Mouse (Mus musculus) forebrain, embryonic 14.5 days (tissue): ENCODE results near the gene Map1s. TPM values are rescaled to one million over a fixed set of nuclear protein-coding genes. Genes with fewer than 3 reads are reported as not detected.
A peak's percentile ranks its signal among the peaks of the same experiment; 100 is the strongest.

Experiments used
- ATAC-seq: fragments of 200-750 bp; cut with Nextera tagmentation; 2 replicates; pipeline ENCODE4 v1.8.0; 2017; ENCODE audit warnings: mild to moderate bottlenecking, moderate library complexity
- DNase-seq: peaks from one replicate; pipeline ENCODE4 v3.0.0-alpha.2; 2015; ENCODE audit warnings: low spot score
- H3K27ac ChIP-seq: fragments of 300-500 bp; sonication (generic); 2 replicates; pipeline ENCODE4 v1.5.1; 2014; ENCODE audit warnings: low read depth, mild to moderate bottlenecking, control low read depth, low read length, moderate library complexity
- H3K27me3 ChIP-seq: fragments of 300-500 bp; sonication (generic); replicated peaks from 2 replicates; pipeline ENCODE4 v1.6.1; 2014; ENCODE audit warnings: low read length, control low read depth, mixed read lengths; ENCODE audit not compliant: control insufficient read depth, insufficient read depth
- H3K36me3 ChIP-seq: fragments of 300-500 bp; sonication (generic); 2 replicates; pipeline ENCODE4 v1.6.1; 2014; ENCODE audit warnings: low read length, control low read depth; ENCODE audit not compliant: control insufficient read depth, insufficient read depth
- H3K4me1 ChIP-seq: fragments of 300-500 bp; sonication (generic); 2 replicates; pipeline ENCODE4 v1.6.1; 2014; ENCODE audit warnings: antibody characterized with exemption, low read length, control low read depth; ENCODE audit not compliant: control insufficient read depth, insufficient read depth
- H3K4me2 ChIP-seq: fragments of 300-500 bp; sonication (generic); 2 replicates; pipeline ENCODE4 v1.6.1; 2014; ENCODE audit warnings: mild to moderate bottlenecking, control low read depth, low read length
- H3K4me3 ChIP-seq: fragments of 300-500 bp; sonication (generic); 2 replicates; pipeline ENCODE4 v1.5.1; 2014; ENCODE audit warnings: low read depth, low read length, control low read depth
- H3K9ac ChIP-seq: fragments of 300-500 bp; sonication (generic); 2 replicates; pipeline ENCODE4 v1.6.1; 2014; ENCODE audit warnings: mild to moderate bottlenecking, low read length, control low read depth, moderate library complexity
- H3K9me3 ChIP-seq: fragments of 300-500 bp; sonication (generic); replicated peaks from 2 replicates; pipeline ENCODE4 v1.6.1; 2016; ENCODE audit warnings: low read length, control low read depth, mixed read lengths; ENCODE audit not compliant: control insufficient read depth
- WGBS: fragments of 180-500 bp; shearing (Covaris S2); extraction: QIAGEN DNeasy Blood & Tissue Kit; methylation state at CpG from one replicate; pipeline ENCODE4 v1.1.7; 2014; 5-methylcytosine and 5-hydroxymethylcytosine counted together
- polyA plus RNA-seq: library from polyadenylated mRNA; unstranded; fragments of >200 nt; fragmentation: Nextera tagmentation; extraction: Ambion mirVana; gene quantifications from 2 replicates; pipeline ENCODE4 v1.2.1, GENCODE M21; 2014

The Map1s gene
- 33.9 and 50.8 TPM in 2 replicates for polyA plus RNA-seq

- Histone ChIP-seq H3K4me2 (peak within 1 kb of the TSS; percentile 86), H3K4me3 (peak within 1 kb of the TSS; percentile 84), H3K36me3 (peaks cover 5% of the 10 kb centered on the region; the same call in 1 of the 2 replicates), H3K4me1 (peaks cover 10% of the 10 kb centered on the region), H3K9ac (peak within 1 kb of the TSS; percentile 88), H3K27me3 (no peaks in the 10 kb centered on the region), H3K27ac (peak within 1 kb of the TSS; percentile 92), H3K9me3 (no peaks in the 10 kb centered on the region)
- peak; percentile 98 for ATAC-seq
- under 1% methylated on average over 67 of the region's 86 CpGs for WGBS
- DNase-seq = peak; percentile 96
Observed at GRCm38 (mm10) chr8:70905831-70906736, at the start of gene Map1s. TSS of gene Map1s (plus strand) at chr8:70905932.

GRCm38 (mm10) chr8:70856028-70856427 is 49.7 kb upstream of the Map1s start:
- Histone ChIP-seq H3K4me3 (peak overlapping the region; percentile 44; the same call in 1 of the 2 replicates), H3K27me3 (no peaks in the 10 kb centered on the region), H3K9me3 (no peaks in the 10 kb centered on the region), H3K36me3 (peaks cover 12% of the 10 kb centered on the region; the same call in 1 of the 2 replicates), H3K4me1 (peaks cover 6% of the 10 kb centered on the region; the same call in 1 of the 2 replicates), H3K9ac (no peak overlapping the region), H3K4me2 (peak overlapping the region; percentile 83; the same call in 1 of the 2 replicates), H3K27ac (no peak overlapping the region)
- WGBS = 62% methylated on average over 5 of the region's 5 CpGs
- ATAC-seq (no peak), DNase-seq (no peak)

GRCm38 (mm10) chr8:70856541-70857197 is 49.1 kb upstream of the Map1s start:
- WGBS = 10% methylated on average over 25 of the region's 33 CpGs
- DNase-seq (peak; percentile 72), ATAC-seq (peak; percentile 85)
- Histone ChIP-seq H3K36me3 (peaks cover 12% of the 10 kb centered on the region; the same call in 1 of the 2 replicates), H3K27ac (no peak overlapping the region), H3K9ac (peak overlapping the region; percentile 71), H3K4me2 (peak overlapping the region; percentile 83), H3K27me3 (no peaks in the 10 kb centered on the region), H3K4me3 (peak overlapping the region; percentile 44), H3K4me1 (peaks cover 9% of the 10 kb centered on the region; the same call in 1 of the 2 replicates), H3K9me3 (no peaks in the 10 kb centered on the region)

GRCm38 (mm10) chr8:70857516-70857915 is 48.2 kb upstream of the Map1s start:
- H3K27ac ChIP-seq = no peak overlapping the region; the same call in 1 of the 2 replicates
- H3K36me3 ChIP-seq = peaks cover 11% of the 10 kb centered on the region; the same call in 1 of the 2 replicates
- WGBS = 6% methylated on average over 4 of the region's 4 CpGs
- no peaks in the 10 kb centered on the region for H3K27me3 ChIP-seq
- peak overlapping the region; percentile 83 for H3K4me2 ChIP-seq
- peak overlapping the region; percentile 13; the same call in 1 of the 2 replicates for H3K9ac ChIP-seq
- ATAC-seq (no peak), DNase-seq (peak; percentile 42)
- H3K4me3 ChIP-seq = no peak overlapping the region
- peaks cover 13% of the 10 kb centered on the region; the same call in 1 of the 2 replicates for H3K4me1 ChIP-seq
- H3K9me3 ChIP-seq = no peaks in the 10 kb centered on the region

GRCm38 (mm10) chr8:70862824-70863641 is 42.7 kb upstream of the Map1s start, which contains the start of gene Kcnn1:
TSS of gene Kcnn1 (minus strand) at chr8:70863258.
- peak within 1 kb of the TSS; percentile 65 for H3K9ac ChIP-seq
- H3K4me3 ChIP-seq = peak within 1 kb of the TSS; percentile 43
- H3K9me3 ChIP-seq = no peaks in the 10 kb centered on the region
- H3K36me3 ChIP-seq = peaks cover 1% of the 10 kb centered on the region
- 0% methylated on average over 54 of the region's 55 CpGs for WGBS
- no peaks in the 10 kb centered on the region for H3K27me3 ChIP-seq
- no peak for ATAC-seq
- peak; percentile 46 for DNase-seq
- H3K4me2 ChIP-seq = peak within 1 kb of the TSS; percentile 76
- H3K27ac ChIP-seq = peak within 1 kb of the TSS; percentile 98
- H3K4me1 ChIP-seq = peaks cover 25% of the 10 kb centered on the region

- 1% methylated on average over 46 of the region's 46 CpGs for WGBS
- Histone ChIP-seq H3K9ac (peak overlapping the region; percentile 65), H3K27me3 (no peaks in the 10 kb centered on the region), H3K36me3 (peaks cover 9% of the 10 kb centered on the region), H3K4me1 (peaks cover 30% of the 10 kb centered on the region), H3K9me3 (no peaks in the 10 kb centered on the region), H3K4me3 (peak overlapping the region; percentile 43), H3K4me2 (peak overlapping the region; percentile 76), H3K27ac (peak overlapping the region; percentile 98)
- no peak for ATAC-seq
- peak; percentile 64 for DNase-seq
Observed at GRCm38 (mm10) chr8:70863956-70864711, 41.6 kb upstream of the Map1s start.

GRCm38 (mm10) chr8:70864712-70865221 is 41.0 kb upstream of the Map1s start:
- peaks cover 9% of the 10 kb centered on the region for H3K36me3 ChIP-seq
- H3K4me1 ChIP-seq = peaks cover 33% of the 10 kb centered on the region
- peak overlapping the region; percentile 76 for H3K4me2 ChIP-seq
- WGBS = under 1% methylated on average over 24 of the region's 24 CpGs
- peak overlapping the region; percentile 98 for H3K27ac ChIP-seq
- peak overlapping the region; percentile 65 for H3K9ac ChIP-seq
- ATAC-seq (peak; percentile 18), DNase-seq (peak; percentile 47)
- peak overlapping the region; percentile 43 for H3K4me3 ChIP-seq
- H3K27me3 ChIP-seq = no peaks in the 10 kb centered on the region
- H3K9me3 ChIP-seq = no peaks in the 10 kb centered on the region
